In the genomic region with DNA sequence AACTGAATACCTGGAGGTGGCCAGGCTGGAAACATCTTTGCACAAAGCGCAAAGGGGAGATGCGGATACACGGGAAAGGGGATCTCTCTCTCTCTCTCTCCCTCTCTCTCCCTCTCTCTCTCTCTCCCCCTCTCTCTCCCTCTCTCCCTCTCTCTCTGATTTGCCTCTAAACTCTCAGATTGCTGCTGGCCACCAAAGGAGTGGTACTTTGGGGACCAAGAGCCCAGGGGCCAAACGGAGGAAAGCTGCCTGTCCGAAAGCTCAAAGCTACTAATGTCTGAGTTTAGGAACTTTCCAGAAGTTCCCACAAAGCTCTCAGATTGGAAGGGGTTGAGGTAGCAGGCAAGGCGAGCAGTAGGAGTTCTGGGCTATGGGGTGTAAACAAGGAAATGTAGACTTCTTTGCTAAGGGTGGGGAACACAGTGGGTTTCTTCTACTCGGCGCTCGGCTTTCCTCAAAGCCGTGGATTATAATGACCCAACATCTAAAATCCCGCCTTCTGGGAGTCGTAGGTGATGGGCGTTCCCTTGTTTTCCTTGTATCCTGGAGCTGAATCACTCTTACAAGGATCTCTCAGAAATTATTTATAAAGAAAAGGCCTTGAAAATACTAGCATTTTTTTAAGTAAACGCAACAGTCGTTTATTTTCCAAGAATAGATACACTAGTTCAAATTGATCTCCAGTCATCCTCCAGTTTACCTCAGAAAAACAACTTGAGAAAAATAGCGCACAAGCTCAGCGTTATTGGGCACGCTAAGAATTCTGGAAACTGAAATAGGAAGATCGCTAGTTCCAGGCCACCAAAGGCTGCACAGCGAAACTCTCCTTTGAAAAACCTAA, we compare ENCODE assay signal across 9 mouse cellular contexts. TPM values are rescaled to one million over a fixed set of nuclear protein-coding genes. Genes with fewer than 3 reads are reported as not detected.
A peak's percentile ranks its signal among the peaks of the same experiment; 100 is the strongest.
DNase-seq lines count a peak whose midpoint lies in the region; ATAC-seq and TF ChIP-seq lines count a peak whose summit lies in the region.
"Had no signal": no experiment of that assay in that cellular context is flagged by ENCODE, and none has a peak within 500 bp of the region (broad histone marks: within the 10 kb centered on the region; RNA-seq: fewer than 3 reads in every experiment).

No protein-coding gene starts in this region.

- no peak for TF ChIP-seq CTCF in brain, embryonic 14.5 days (IDR thresholded peaks at IDR 0.05; ENCODE audit: borderline replicate concordance, extremely low read depth, insufficient read depth, insufficient read length)

- peak overlapping the region; percentile 24; the same call in 1 of the 2 replicates for H3K4me3 ChIP-seq in kidney, embryonic 16.5 days (ENCODE audit: low read length)
- no peak overlapping the region for H3K4me3 ChIP-seq in embryonic facial prominence, embryonic 15.5 days (replicated peaks)
- peak overlapping the region; percentile 30 for H3K4me3 ChIP-seq in limb, embryonic 13.5 days

- H3K9me3 ChIP-seq in kidney, embryonic 16.5 days (ENCODE audit: low read length) = no peaks in the 10 kb centered on the region
- no peaks in the 10 kb centered on the region for H3K9me3 ChIP-seq in embryonic facial prominence, embryonic 15.5 days (replicated peaks)
- H3K9me3 ChIP-seq in limb, embryonic 13.5 days = no peaks in the 10 kb centered on the region

- H3K27me3 ChIP-seq in kidney, embryonic 16.5 days (ENCODE audit: insufficient read depth, low read length) = peaks cover 82% of the 10 kb centered on the region
- H3K27me3 ChIP-seq in embryonic facial prominence, embryonic 15.5 days = peaks cover 81% of the 10 kb centered on the region
- H3K27me3 ChIP-seq in limb, embryonic 13.5 days = peaks cover 83% of the 10 kb centered on the region

- no peak for TF ChIP-seq POLR2A in brain, embryonic 14.5 days (IDR thresholded peaks at IDR 0.05; ENCODE audit: borderline replicate concordance, extremely low read depth, insufficient read depth, insufficient read length, poor library complexity, severe bottlenecking)

- H3K4me1 ChIP-seq in kidney, embryonic 16.5 days (ENCODE audit: insufficient read depth, low read length) = peaks cover 25% of the 10 kb centered on the region
- H3K4me1 ChIP-seq in embryonic facial prominence, embryonic 15.5 days = peaks cover 27% of the 10 kb centered on the region
- H3K4me1 ChIP-seq in limb, embryonic 13.5 days = peaks cover 25% of the 10 kb centered on the region

- ATAC-seq in kidney, embryonic 16.5 days (ENCODE audit: low FRiP score, low TSS enrichment) = no peak
- no peak for ATAC-seq in embryonic facial prominence, embryonic 15.5 days (ENCODE audit: insufficient number of reproducible peaks, low FRiP score, low TSS enrichment, low read depth)
- no peak for ATAC-seq in limb, embryonic 13.5 days (ENCODE audit: low FRiP score, low read depth)

- peak overlapping the region; percentile 39; the same call in 1 of the 2 replicates for H3K4me2 ChIP-seq in kidney, embryonic 16.5 days (replicated peaks; ENCODE audit: low read depth, low read length)
- 0 out of 2 replicates have a peak overlapping the region, but pooled peaks have one; percentile 37 for H3K4me2 ChIP-seq in embryonic facial prominence, embryonic 15.5 days (replicated peaks)
- peak overlapping the region; percentile 53 for H3K4me2 ChIP-seq in limb, embryonic 13.5 days (replicated peaks)

- no peak overlapping the region for H3K9ac ChIP-seq in kidney, embryonic 16.5 days (replicated peaks; ENCODE audit: low read length)
- no peak overlapping the region for H3K9ac ChIP-seq in embryonic facial prominence, embryonic 15.5 days
- no peak overlapping the region for H3K9ac ChIP-seq in limb, embryonic 13.5 days

- 2% methylated on average over 20 of the region's 20 CpGs for WGBS in kidney, embryonic 16.5 days
- WGBS in embryonic facial prominence, embryonic 15.5 days = 1% methylated on average over 20 of the region's 20 CpGs
- under 1% methylated on average over 20 of the region's 20 CpGs for WGBS in limb, embryonic 13.5 days

- H3K36me3 ChIP-seq in kidney, embryonic 16.5 days (ENCODE audit: insufficient read depth, low read length) = no peaks in the 10 kb centered on the region
- H3K36me3 ChIP-seq in embryonic facial prominence, embryonic 15.5 days = no peaks in the 10 kb centered on the region
- no peaks in the 10 kb centered on the region for H3K36me3 ChIP-seq in limb, embryonic 13.5 days

- H3K27ac ChIP-seq in kidney, embryonic 16.5 days (ENCODE audit: low read length) = no peak overlapping the region
- no peak overlapping the region for H3K27ac ChIP-seq in embryonic facial prominence, embryonic 15.5 days (replicated peaks)
- H3K27ac ChIP-seq in limb, embryonic 13.5 days = no peak overlapping the region

- DNase-seq in kidney, adult 11 months = no peak
- peak; percentile 49 for DNase-seq in brain, embryonic 14.5 days (ENCODE audit: low read depth)
- DNase-seq in MN1 (ENCODE audit: low spot score) = no peak
- DNase-seq in cerebellum, adult 8-10 months = no peak

RNA-seq across cellular contexts. Expression of a gene that starts 2.9 kb away (rescaled TPM):
- polyA plus RNA-seq in kidney, embryonic 16.5 days (2015; fragmentation: Nextera tagmentation; extraction: Ambion mirVana) = not detected in 2 replicates
- polyA plus RNA-seq in brain, embryonic 14.5 days (2012; rRNA removed) = 0.13 and 0.41 TPM in 2 replicates
- polyA plus RNA-seq in embryonic facial prominence, embryonic 15.5 days (2015; fragmentation: Nextera tagmentation; extraction: Ambion mirVana) = not detected in 2 replicates
- 0.24 TPM in 1 of 2 replicates, not detected in the other for polyA plus RNA-seq in limb, embryonic 13.5 days (2015; fragmentation: Nextera tagmentation; extraction: Ambion mirVana)
- polyA plus RNA-seq: lung, embryonic 16.5 days; neural tube, embryonic 14.5 days had no signal

RNA-seq across cellular contexts. Expression of a gene that starts 22.6 kb away (rescaled TPM):
- 288 and 300 TPM in 2 replicates for polyA plus RNA-seq in kidney, embryonic 16.5 days (2015; fragmentation: Nextera tagmentation; extraction: Ambion mirVana)
- 33.8 and 40.5 TPM in 2 replicates for polyA plus RNA-seq in brain, embryonic 14.5 days (2012; rRNA removed)
- 182 and 192 TPM in 2 replicates for polyA plus RNA-seq in embryonic facial prominence, embryonic 15.5 days (2015; fragmentation: Nextera tagmentation; extraction: Ambion mirVana)
- 206 and 218 TPM in 2 replicates for polyA plus RNA-seq in limb, embryonic 13.5 days (2015; fragmentation: Nextera tagmentation; extraction: Ambion mirVana)

RNA-seq across cellular contexts. Expression of a gene that starts 36.5 kb away (rescaled TPM):
- polyA plus RNA-seq in kidney, embryonic 16.5 days (2015; fragmentation: Nextera tagmentation; extraction: Ambion mirVana) = 1.5 and 1.6 TPM in 2 replicates
- 3.4 and 6.7 TPM in 2 replicates for polyA plus RNA-seq in brain, embryonic 14.5 days (2012; rRNA removed)
- 6.5 and 8.8 TPM in 2 replicates for polyA plus RNA-seq in embryonic facial prominence, embryonic 15.5 days (2015; fragmentation: Nextera tagmentation; extraction: Ambion mirVana)
- 2.8 and 3.3 TPM in 2 replicates for polyA plus RNA-seq in limb, embryonic 13.5 days (2015; fragmentation: Nextera tagmentation; extraction: Ambion mirVana)
